Mouse (Mus musculus) G1E (cell line): ENCODE measurements around the gene Lap3.

ENCODE experiments used
- CTCF ChIP-seq: IDR thresholded peaks from 2 replicates; pipeline ENCODE4 v1.5.1; 2012; ENCODE audit warnings: low read depth, low read length, inconsistent platforms, mixed read lengths
- GATA1 ChIP-seq: IDR thresholded peaks from 2 replicates; pipeline ENCODE4 v1.6.1; 2012; ENCODE audit warnings: borderline replicate concordance, low read length, inconsistent platforms, mixed read lengths
- GATA2 ChIP-seq: IDR thresholded peaks from 2 replicates; pipeline ENCODE4 v1.6.1; 2012; ENCODE audit warnings: low read depth, low read length, inconsistent platforms, borderline replicate concordance
- POLR2AphosphoS5 ChIP-seq: IDR thresholded peaks from 2 replicates; pipeline ENCODE4 v1.6.1; 2012; ENCODE audit warnings: low read depth, low read length, inconsistent platforms; ENCODE audit not compliant: insufficient replicate concordance
- TAL1 ChIP-seq: conservative IDR thresholded peaks from 2 replicates; pipeline ENCODE4 v1.6.1; 2012; ENCODE audit warnings: low read depth, low read length, inconsistent platforms, mixed read lengths

- TF ChIP-seq GATA2 (no peak), CTCF (0 out of 2 replicates have a peak, but pooled peaks have one; percentile 21), POLR2AphosphoS5 (no peak), TAL1 (no peak), GATA1 (no peak)
Observed at GRCm38 (mm10) chr5:45539502-45539901, 46.3 kb downstream of the Lap3 start.
